Mouse (Mus musculus): ENCODE measurements around the gene Rnf220. TPM values are rescaled to one million over a fixed set of nuclear protein-coding genes. Genes with fewer than 3 reads are reported as not detected.

The Rnf220 gene
- total RNA-seq, 1 experiment from 2014 or later: 68.8 TPM

- no peak for DNase-seq
Observed at GRCm38 (mm10) chr4:117489566-117489965, 7.3 kb downstream of the Rnf220 start.

GRCm38 (mm10) chr4:117487471-117487870, 9.4 kb downstream of the Rnf220 start:
- DNase-seq: no peak

- DNase-seq: no peak
Observed at GRCm38 (mm10) chr4:117486188-117486587, 10.7 kb downstream of the Rnf220 start.

- peak; percentile 7 for DNase-seq
Observed at GRCm38 (mm10) chr4:117485045-117485780, 11.6 kb downstream of the Rnf220 start.

- peak; percentile 72 for DNase-seq
Observed at GRCm38 (mm10) chr4:117484256-117485044, 12.4 kb downstream of the Rnf220 start.

GRCm38 (mm10) chr4:117483931-117484255, 13.0 kb downstream of the Rnf220 start:
- DNase-seq: peak; percentile 77

- no peak for DNase-seq
Observed at GRCm38 (mm10) chr4:117482103-117482502, 14.7 kb downstream of the Rnf220 start.

- peak; percentile 56 for DNase-seq
Observed at GRCm38 (mm10) chr4:117480611-117481445, 16.0 kb downstream of the Rnf220 start.

GRCm38 (mm10) chr4:117479951-117480350, 16.9 kb downstream of the Rnf220 start:
- DNase-seq: peak; percentile 27

GRCm38 (mm10) chr4:117478101-117478673, 18.7 kb downstream of the Rnf220 start:
- DNase-seq: peak; percentile 69

GRCm38 (mm10) chr4:117477401-117477800, 19.5 kb downstream of the Rnf220 start:
- DNase-seq: peak; percentile 7

GRCm38 (mm10) chr4:117476777-117477176, 20.1 kb downstream of the Rnf220 start:
- no peak for DNase-seq

GRCm38 (mm10) chr4:117476355-117476754, 20.5 kb downstream of the Rnf220 start:
- DNase-seq: no peak

- no peak for DNase-seq
Observed at GRCm38 (mm10) chr4:117473985-117474354, 22.9 kb downstream of the Rnf220 start.

GRCm38 (mm10) chr4:117473291-117473984, 23.4 kb downstream of the Rnf220 start:
- DNase-seq: no peak

GRCm38 (mm10) chr4:117469471-117469870, 27.4 kb downstream of the Rnf220 start:
- DNase-seq: no peak

GRCm38 (mm10) chr4:117467936-117468335, 28.9 kb downstream of the Rnf220 start:
- no peak for DNase-seq

- no peak for DNase-seq
Observed at GRCm38 (mm10) chr4:117449151-117449550, 47.7 kb downstream of the Rnf220 start.

- no peak for DNase-seq
Observed at GRCm38 (mm10) chr4:117447926-117448325, 48.9 kb downstream of the Rnf220 start.

- no peak for DNase-seq
Observed at GRCm38 (mm10) chr4:117445516-117446207, 51.2 kb downstream of the Rnf220 start.

GRCm38 (mm10) chr4:117438919-117439318, 57.9 kb downstream of the Rnf220 start:
- DNase-seq: peak; percentile 13

Measured in adrenal gland, postnatal 14 days (tissue).